Mouse (Mus musculus) midbrain, embryonic 14.5 days (tissue): ENCODE measurements at regions not wholly inside any gene's neighbourhood (a gene's known extent, or its start where the extent isn't known, plus 50 kb on each side); places are given as distances from the start of the nearest gene placed in this dataset.

Experiments used
- ATAC-seq: fragments of 200-750 bp; cut with Nextera tagmentation; 2 replicates; pipeline ENCODE4 v1.8.0; 2017; ENCODE audit warnings: moderate number of reproducible peaks, moderate library complexity; ENCODE audit not compliant: low FRiP score, low TSS enrichment
- DNase-seq: peaks from one replicate; pipeline ENCODE4 v3.0.0-alpha.2; 2015
- H3K27ac ChIP-seq: fragments of 300-500 bp; sonication (generic); replicated peaks from 2 replicates; pipeline ENCODE4 v1.5.1; 2014; ENCODE audit warnings: mild to moderate bottlenecking, low read depth, low read length, moderate library complexity
- H3K27me3 ChIP-seq: fragments of 300-500 bp; sonication (generic); 2 replicates; pipeline ENCODE4 v1.6.1; 2014; ENCODE audit warnings: low read length, control low read depth, mixed read lengths; ENCODE audit not compliant: control insufficient read depth, insufficient read depth
- H3K36me3 ChIP-seq: fragments of 300-500 bp; sonication (generic); 2 replicates; pipeline ENCODE4 v1.6.1; 2014; ENCODE audit warnings: low read length, control low read depth; ENCODE audit not compliant: control insufficient read depth, insufficient read depth
- H3K4me1 ChIP-seq: fragments of 300-500 bp; sonication (generic); 2 replicates; pipeline ENCODE4 v1.6.1; 2014; ENCODE audit warnings: mild to moderate bottlenecking, antibody characterized with exemption, low read length, control low read depth; ENCODE audit not compliant: control insufficient read depth, insufficient read depth
- H3K4me2 ChIP-seq: fragments of 300-500 bp; sonication (generic); 2 replicates; pipeline ENCODE4 v1.6.1; 2014; ENCODE audit warnings: mild to moderate bottlenecking, low read length, moderate library complexity
- H3K4me3 ChIP-seq: fragments of 300-500 bp; sonication (generic); replicated peaks from 2 replicates; pipeline ENCODE4 v1.5.1; 2014; ENCODE audit warnings: low read depth, low read length
- H3K9ac ChIP-seq: fragments of 300-500 bp; sonication (generic); replicated peaks from 2 replicates; pipeline ENCODE4 v1.6.1; 2014; ENCODE audit warnings: mild to moderate bottlenecking, low read length, moderate library complexity
- H3K9me3 ChIP-seq: fragments of 300-500 bp; sonication (generic); 2 replicates; pipeline ENCODE4 v1.6.1; 2016; ENCODE audit warnings: low read length, control low read depth, mixed read lengths; ENCODE audit not compliant: control insufficient read depth
- WGBS: fragments of 180-500 bp; shearing (Covaris S2); extraction: QIAGEN DNeasy Blood & Tissue Kit; methylation state at CpG from one replicate; pipeline ENCODE4 v1.1.7; 2014; 5-methylcytosine and 5-hydroxymethylcytosine counted together

GRCm38 (mm10) chr17:66241868-66242622 lies 118.7 kb downstream of the Ddx11 start:
- peak overlapping the region; percentile 17; the same call in 1 of the 2 replicates for H3K4me2 ChIP-seq
- no peak overlapping the region for H3K4me3 ChIP-seq
- H3K9me3 ChIP-seq, result no peaks in the 10 kb centered on the region
- H3K27ac ChIP-seq, result no peak overlapping the region
- no peak; the same call in 1 of the 2 replicates for ATAC-seq
- H3K27me3 ChIP-seq, result no peaks in the 10 kb centered on the region
- H3K9ac ChIP-seq, result no peak overlapping the region
- peak; percentile 65 for DNase-seq
- WGBS, result 8% methylated on average over 9 of the region's 9 CpGs
- H3K36me3 ChIP-seq, result no peaks in the 10 kb centered on the region
- H3K4me1 ChIP-seq, result peaks cover 12% of the 10 kb centered on the region

DNA sequence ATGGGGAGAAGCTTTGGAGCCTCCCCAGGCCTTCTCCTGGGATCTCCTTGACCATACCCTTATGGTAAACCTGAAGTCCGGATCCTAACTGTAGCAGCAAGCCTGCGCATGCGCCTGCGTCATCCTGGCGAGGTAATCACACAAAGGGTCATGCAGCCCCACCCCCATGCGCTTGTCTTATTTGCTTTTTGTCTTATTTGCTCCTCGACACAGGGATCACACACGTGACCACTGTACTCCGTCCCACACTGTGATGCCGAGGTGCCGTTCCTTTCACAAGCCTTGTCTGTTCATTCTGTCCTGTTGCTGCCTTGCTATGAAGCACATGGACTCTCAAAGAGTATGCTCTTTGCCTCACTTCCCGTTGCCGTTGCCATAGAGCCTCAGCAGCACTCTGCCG lies 120.9 kb downstream of the Ddx11 start:
- Histone ChIP-seq H3K4me1 (peaks cover 12% of the 10 kb centered on the region), H3K27ac (no peak overlapping the region), H3K27me3 (no peaks in the 10 kb centered on the region), H3K9me3 (no peaks in the 10 kb centered on the region), H3K4me2 (no peak overlapping the region), H3K9ac (no peak overlapping the region), H3K4me3 (no peak overlapping the region), H3K36me3 (no peaks in the 10 kb centered on the region)
- 92% methylated on average over 14 of the region's 14 CpGs for WGBS
- no peak for ATAC-seq
- no peak for DNase-seq

DNA sequence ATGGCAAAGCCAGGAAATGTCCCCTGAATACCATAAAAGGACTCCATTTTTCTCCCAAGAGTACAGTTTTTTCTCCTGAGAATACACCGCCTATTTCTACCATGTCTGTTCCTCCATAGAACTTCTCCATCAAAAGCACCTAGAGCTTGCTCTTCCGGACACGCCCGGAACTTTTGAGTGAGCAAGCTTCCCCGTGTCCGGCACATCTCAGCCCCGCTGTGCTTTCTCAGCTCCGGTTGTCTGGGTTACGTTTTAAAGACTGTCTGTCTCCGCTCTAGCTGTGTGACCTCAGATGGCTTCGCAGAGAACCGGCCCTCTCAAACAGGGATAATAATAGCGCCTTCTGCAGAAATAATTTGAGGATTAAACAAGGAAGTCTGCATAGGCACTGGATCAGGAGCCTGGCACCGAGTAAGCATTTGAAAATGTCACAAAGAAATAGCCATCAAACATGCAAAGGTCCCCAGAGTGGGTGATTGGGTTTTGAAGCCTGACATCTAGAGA lies 122.8 kb downstream of the Ddx11 start:
- Histone ChIP-seq H3K36me3 (no peaks in the 10 kb centered on the region), H3K4me1 (peaks cover 12% of the 10 kb centered on the region), H3K27me3 (no peaks in the 10 kb centered on the region), H3K4me3 (no peak overlapping the region), H3K27ac (no peak overlapping the region), H3K9me3 (no peaks in the 10 kb centered on the region), H3K9ac (no peak overlapping the region), H3K4me2 (no peak overlapping the region)
- WGBS, result 67% methylated on average over 14 of the region's 14 CpGs
- ATAC-seq, result no peak
- no peak for DNase-seq

GRCm38 (mm10) chr17:66251495-66251894 lies 128.2 kb downstream of the Ddx11 start:
- Histone ChIP-seq H3K4me1 (no peaks in the 10 kb centered on the region), H3K27ac (no peak overlapping the region), H3K36me3 (no peaks in the 10 kb centered on the region), H3K27me3 (no peaks in the 10 kb centered on the region), H3K4me2 (no peak overlapping the region), H3K9ac (no peak overlapping the region), H3K4me3 (no peak overlapping the region), H3K9me3 (no peaks in the 10 kb centered on the region)
- DNase-seq (no peak), ATAC-seq (no peak)
- 91% methylated on average over 2 of the region's 2 CpGs for WGBS

GRCm38 (mm10) chr17:66252926-66253325 lies 129.6 kb downstream of the Ddx11 start:
- no peak overlapping the region for H3K27ac ChIP-seq
- WGBS, result 89% methylated on average over 6 of the region's 6 CpGs

DNA sequence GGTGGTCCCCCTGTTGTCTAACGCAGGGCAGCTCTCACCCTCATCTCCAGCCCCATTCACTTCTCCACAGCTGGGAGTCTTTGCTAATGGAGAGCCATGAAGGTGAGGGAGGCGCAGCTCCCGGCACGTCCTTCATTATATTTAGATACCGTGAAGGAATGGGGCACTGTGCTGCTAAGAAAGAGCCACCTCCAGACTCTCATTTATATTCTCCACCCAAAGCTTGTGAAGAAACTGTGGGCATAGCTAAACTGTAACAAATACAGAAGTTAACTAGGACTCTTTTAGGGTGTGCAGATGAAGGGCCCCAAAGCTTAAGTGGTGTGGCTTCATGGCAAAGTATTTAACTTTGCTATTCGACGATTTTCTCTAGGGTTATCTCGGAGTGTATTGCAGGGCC lies 136.4 kb downstream of the Ddx11 start:
- DNase-seq (no peak), ATAC-seq (no peak)
- no peak overlapping the region for H3K4me2 ChIP-seq
- H3K27ac ChIP-seq, result no peak overlapping the region
- H3K9me3 ChIP-seq, result no peaks in the 10 kb centered on the region
- H3K4me3 ChIP-seq, result no peak overlapping the region
- H3K36me3 ChIP-seq, result no peaks in the 10 kb centered on the region
- H3K9ac ChIP-seq, result no peak overlapping the region
- H3K4me1 ChIP-seq, result no peaks in the 10 kb centered on the region
- no peaks in the 10 kb centered on the region for H3K27me3 ChIP-seq
- 66% methylated on average over 8 of the region's 8 CpGs for WGBS

More at GRCm38 (mm10) chr17:66252926-66253325, 129.6 kb downstream of the Ddx11 start:
- no peak for ATAC-seq
- Histone ChIP-seq H3K36me3 (no peaks in the 10 kb centered on the region), H3K4me1 (no peaks in the 10 kb centered on the region), H3K27me3 (no peaks in the 10 kb centered on the region), H3K9me3 (no peaks in the 10 kb centered on the region), H3K4me3 (no peak overlapping the region), H3K9ac (no peak overlapping the region), H3K4me2 (no peak overlapping the region)
- no peak for DNase-seq

DNA sequence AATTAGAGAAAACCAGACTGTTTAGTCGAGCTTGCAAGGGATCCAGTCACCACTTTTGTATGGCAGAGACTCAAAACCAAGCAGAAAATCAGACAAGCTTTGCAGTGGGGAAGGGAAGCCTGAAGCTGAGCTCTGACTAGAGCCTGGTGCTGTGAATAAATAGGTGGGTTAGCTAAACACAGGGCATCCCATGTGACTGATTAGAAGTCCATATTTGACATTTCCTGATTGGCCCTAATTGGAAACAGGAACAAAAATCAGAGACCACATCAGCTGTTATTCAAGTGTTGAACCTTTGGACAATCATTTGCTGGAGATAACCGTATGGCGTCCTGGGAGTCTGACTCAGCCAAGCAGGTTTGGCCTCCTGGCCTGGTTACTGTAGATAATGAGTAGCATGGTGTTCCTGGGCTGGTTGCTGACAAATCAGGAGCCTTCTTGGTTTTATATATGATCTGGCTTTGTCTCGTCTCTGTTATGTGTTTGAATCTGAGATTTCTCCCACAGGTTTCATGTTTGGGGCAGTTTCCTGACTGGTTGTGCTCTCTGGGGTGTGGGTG lies 139.4 kb downstream of the Ddx11 start:
- Histone ChIP-seq H3K4me1 (peaks cover 6% of the 10 kb centered on the region), H3K9me3 (no peaks in the 10 kb centered on the region), H3K27me3 (no peaks in the 10 kb centered on the region), H3K27ac (no peak overlapping the region), H3K9ac (no peak overlapping the region), H3K4me2 (no peak overlapping the region), H3K36me3 (no peaks in the 10 kb centered on the region), H3K4me3 (no peak overlapping the region)
- no peak for DNase-seq
- 79% methylated on average over 4 of the region's 4 CpGs for WGBS
- no peak for ATAC-seq

DNA sequence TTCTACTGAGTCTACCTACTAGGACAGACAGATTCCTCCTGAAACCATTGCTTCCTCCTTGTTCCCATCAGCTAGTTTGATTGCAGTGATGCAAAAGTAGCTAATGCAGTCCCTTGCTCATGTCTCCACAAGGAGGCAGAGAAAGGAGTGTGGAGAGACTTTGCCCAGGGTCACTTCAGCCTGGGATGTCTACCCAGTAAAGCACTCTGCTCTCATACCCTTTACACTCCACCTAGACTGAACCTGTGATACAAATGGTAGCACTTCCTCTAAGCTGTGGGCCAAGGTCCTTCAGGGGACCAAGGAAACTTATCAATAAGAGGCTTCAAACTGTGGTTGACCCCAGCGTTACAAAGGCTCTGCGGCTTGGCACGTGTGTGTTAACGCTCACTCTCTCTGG lies 140.1 kb downstream of the Ddx11 start:
- no peak for DNase-seq
- Histone ChIP-seq H3K4me2 (no peak overlapping the region), H3K4me3 (no peak overlapping the region), H3K27ac (no peak overlapping the region), H3K36me3 (no peaks in the 10 kb centered on the region), H3K4me1 (peaks cover 6% of the 10 kb centered on the region), H3K9ac (no peak overlapping the region), H3K9me3 (no peaks in the 10 kb centered on the region), H3K27me3 (no peaks in the 10 kb centered on the region)
- no peak for ATAC-seq
- WGBS, result 89% methylated on average over 4 of the region's 4 CpGs

DNA sequence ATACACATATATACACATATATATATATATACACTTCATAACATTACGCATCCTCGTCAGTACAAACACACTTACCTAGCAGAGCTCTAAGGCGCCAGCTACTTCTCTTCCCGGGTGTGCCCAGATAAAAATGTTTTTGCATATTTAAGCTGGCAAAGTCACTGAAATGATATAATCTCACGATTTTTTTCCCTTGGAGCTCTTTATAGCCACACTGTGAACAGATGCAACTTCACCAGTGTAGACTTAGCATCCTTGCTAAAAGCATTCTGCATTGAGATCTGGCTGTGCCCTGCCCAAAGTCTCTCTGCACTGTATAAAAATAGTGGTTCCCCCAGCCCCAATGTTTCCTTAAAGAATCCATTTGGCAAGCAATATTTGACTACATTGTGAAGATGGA lies 143.5 kb downstream of the Ddx11 start:
- Histone ChIP-seq H3K4me1 (peaks cover 6% of the 10 kb centered on the region), H3K4me3 (no peak overlapping the region), H3K27me3 (no peaks in the 10 kb centered on the region), H3K27ac (no peak overlapping the region), H3K36me3 (no peaks in the 10 kb centered on the region), H3K9me3 (no peaks in the 10 kb centered on the region), H3K4me2 (no peak overlapping the region), H3K9ac (no peak overlapping the region)
- 91% methylated on average over 5 of the region's 5 CpGs for WGBS
- ATAC-seq (no peak), DNase-seq (no peak)
